Mouse (Mus musculus) hindbrain, embryonic 11.5 days (tissue): ENCODE measurements around the gene Klk1b8. TPM values are rescaled to one million over a fixed set of nuclear protein-coding genes. Genes with fewer than 3 reads are reported as not detected.
"Not testable (repeated sequence)": the region's sequence is repeated elsewhere in the genome, so short reads cannot be mapped to it uniquely, and the experiment has no call there.

ENCODE experiments used
- ATAC-seq: fragments of 200-750 bp; cut with Nextera tagmentation; 2 replicates; pipeline ENCODE4 v1.8.0; 2017; ENCODE audit warnings: mild to moderate bottlenecking, moderate TSS enrichment, moderate library complexity; ENCODE audit not compliant: low FRiP score
- DNase-seq: peaks from one replicate; pipeline ENCODE4 v3.0.0-alpha.2; 2015; ENCODE audit warnings: low spot score
- H3K27ac ChIP-seq: fragments of 300-500 bp; sonication (generic); 2 replicates; pipeline ENCODE4 v1.5.1; 2014; ENCODE audit warnings: mild to moderate bottlenecking, low read depth, low read length
- H3K27me3 ChIP-seq: fragments of 300-500 bp; sonication (generic); 2 replicates; pipeline ENCODE4 v1.6.1; 2014; ENCODE audit warnings: mild to moderate bottlenecking, low read length, moderate library complexity, mixed read lengths; ENCODE audit not compliant: control insufficient read depth, insufficient read depth
- H3K36me3 ChIP-seq: fragments of 300-500 bp; sonication (generic); 2 replicates; pipeline ENCODE4 v1.6.1; 2014; ENCODE audit warnings: mild to moderate bottlenecking, low read length, moderate library complexity, mixed read lengths; ENCODE audit not compliant: control insufficient read depth, insufficient read depth
- H3K4me1 ChIP-seq: fragments of 300-500 bp; sonication (generic); replicated peaks from 2 replicates; pipeline ENCODE4 v1.6.1; 2014; ENCODE audit warnings: low read length, mixed read lengths; ENCODE audit not compliant: control insufficient read depth, insufficient read depth
- H3K4me2 ChIP-seq: fragments of 300-500 bp; sonication (generic); replicated peaks from 2 replicates; pipeline ENCODE4 v1.6.1; 2014; ENCODE audit warnings: mild to moderate bottlenecking, low read depth, low read length
- H3K4me3 ChIP-seq: fragments of 300-500 bp; sonication (generic); 2 replicates; pipeline ENCODE4 v1.5.1; 2014; ENCODE audit warnings: low read depth, low read length
- H3K9ac ChIP-seq: fragments of 300-500 bp; sonication (generic); 2 replicates; pipeline ENCODE4 v1.6.1; 2014; ENCODE audit warnings: low read depth, low read length
- H3K9me3 ChIP-seq: fragments of 300-500 bp; sonication (generic); 2 replicates; pipeline ENCODE4 v1.6.1; 2016; ENCODE audit warnings: low read length; ENCODE audit not compliant: control insufficient read depth
- WGBS: fragments of 180-500 bp; shearing (Covaris S2); extraction: QIAGEN DNeasy Blood & Tissue Kit; methylation state at CpG from one replicate; pipeline ENCODE4 v1.1.7; 2014; 5-methylcytosine and 5-hydroxymethylcytosine counted together
- polyA plus RNA-seq: library from polyadenylated mRNA; unstranded; fragments of >200 nt; fragmentation: Nextera tagmentation; extraction: Ambion mirVana; gene quantifications from 2 replicates; pipeline ENCODE4 v1.2.1, GENCODE M21; 2014

Gene Klk1b8
- polyA plus RNA-seq, 1 experiment from 2014 or later = not detected

DNA sequence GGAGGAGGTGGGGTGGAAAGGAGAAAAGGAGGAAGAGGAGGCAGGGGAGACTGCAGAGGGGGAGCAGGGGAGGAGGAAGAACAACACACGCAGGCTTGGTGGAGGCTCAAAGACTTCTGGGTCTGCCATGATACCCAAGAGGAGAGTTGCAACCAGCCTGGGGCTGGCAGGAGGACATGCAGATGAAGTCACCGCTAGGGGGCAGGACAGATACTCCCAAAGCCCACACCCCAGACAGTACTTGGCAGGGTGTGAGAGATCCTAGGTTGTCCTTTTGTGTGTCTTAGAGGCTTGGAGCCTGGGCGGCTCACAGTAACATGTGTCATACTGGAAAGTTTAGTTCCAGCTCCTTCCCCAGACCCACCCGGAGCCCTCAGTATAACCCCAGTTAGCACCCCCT lies 21.9 kb upstream of the Klk1b8 start:
- no peaks in the 10 kb centered on the region for H3K36me3 ChIP-seq
- H3K27ac ChIP-seq = no peak overlapping the region
- no peak overlapping the region for H3K9ac ChIP-seq
- 43% methylated on average over 4 of the region's 4 CpGs for WGBS
- H3K4me3 ChIP-seq = no peak overlapping the region
- H3K27me3 ChIP-seq = no peaks in the 10 kb centered on the region
- DNase-seq = peak; percentile 32
- ATAC-seq = no peak
- H3K4me2 ChIP-seq = no peak overlapping the region
- H3K4me1 ChIP-seq = no peaks in the 10 kb centered on the region
- no peaks in the 10 kb centered on the region for H3K9me3 ChIP-seq

DNA sequence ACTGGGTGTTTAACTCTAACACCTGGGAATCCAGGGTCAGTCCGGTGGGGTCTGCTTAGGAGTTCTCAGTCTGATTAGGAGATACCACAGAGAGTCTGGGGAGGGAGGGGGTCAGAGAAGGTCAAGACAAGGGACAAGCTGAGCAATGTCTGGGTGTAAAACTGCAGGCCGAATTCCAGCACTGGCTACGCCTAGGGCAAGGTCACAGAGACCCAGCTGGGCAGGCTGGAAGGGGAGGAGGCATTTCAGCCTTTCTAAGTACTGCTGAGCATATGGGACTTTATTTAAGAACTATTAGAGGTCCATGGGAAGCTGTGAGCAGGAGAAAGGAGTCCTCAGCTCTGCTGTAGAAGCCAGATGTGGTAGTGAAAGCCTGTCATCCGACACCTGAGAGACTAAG lies 18.1 kb upstream of the Klk1b8 start:
- no peak for DNase-seq
- H3K9ac ChIP-seq = no peak overlapping the region
- no peaks in the 10 kb centered on the region for H3K27me3 ChIP-seq
- H3K36me3 ChIP-seq = no peaks in the 10 kb centered on the region
- no peak for ATAC-seq
- WGBS = 60% methylated on average over 4 of the region's 4 CpGs
- H3K4me3 ChIP-seq = no peak overlapping the region
- no peaks in the 10 kb centered on the region for H3K9me3 ChIP-seq
- no peaks in the 10 kb centered on the region for H3K4me1 ChIP-seq
- H3K4me2 ChIP-seq = no peak overlapping the region
- H3K27ac ChIP-seq = no peak overlapping the region

DNA sequence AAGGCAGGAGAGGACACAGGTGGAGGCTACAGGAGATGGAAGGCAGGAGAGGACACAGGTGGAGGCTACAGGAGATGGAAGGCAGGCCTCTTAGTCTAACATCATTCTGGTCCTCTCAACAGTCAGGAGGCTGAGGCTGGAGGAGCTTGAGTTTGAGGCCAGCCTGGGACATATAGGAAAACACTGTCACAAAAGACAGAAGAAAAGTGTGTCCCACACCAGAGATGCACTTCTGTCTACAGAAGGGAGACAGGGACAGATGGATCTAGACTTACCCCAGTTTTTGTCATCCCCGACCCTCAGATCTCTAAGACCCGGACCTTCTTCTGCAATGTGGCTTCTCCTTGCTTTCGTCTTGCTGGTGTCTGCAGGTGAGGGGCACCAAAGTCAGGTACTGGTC lies 17.0 kb upstream of the Klk1b8 start, which contains the start of gene Klk15:
Gene Klk15 (plus strand): TSS at position 301 of the 400 bp plus-strand sequence.
- H3K27ac ChIP-seq = no peak within 1 kb of the TSS
- H3K4me3 ChIP-seq = no peak within 1 kb of the TSS
- no peak within 1 kb of the TSS for H3K4me2 ChIP-seq
- H3K9me3 ChIP-seq = no peaks in the 10 kb centered on the region
- 90% methylated on average over 3 of the region's 3 CpGs for WGBS
- H3K27me3 ChIP-seq = no peaks in the 10 kb centered on the region
- H3K4me1 ChIP-seq = no peaks in the 10 kb centered on the region
- H3K9ac ChIP-seq = no peak within 1 kb of the TSS
- ATAC-seq (no peak), DNase-seq (no peak)
- H3K36me3 ChIP-seq = no peaks in the 10 kb centered on the region

DNA sequence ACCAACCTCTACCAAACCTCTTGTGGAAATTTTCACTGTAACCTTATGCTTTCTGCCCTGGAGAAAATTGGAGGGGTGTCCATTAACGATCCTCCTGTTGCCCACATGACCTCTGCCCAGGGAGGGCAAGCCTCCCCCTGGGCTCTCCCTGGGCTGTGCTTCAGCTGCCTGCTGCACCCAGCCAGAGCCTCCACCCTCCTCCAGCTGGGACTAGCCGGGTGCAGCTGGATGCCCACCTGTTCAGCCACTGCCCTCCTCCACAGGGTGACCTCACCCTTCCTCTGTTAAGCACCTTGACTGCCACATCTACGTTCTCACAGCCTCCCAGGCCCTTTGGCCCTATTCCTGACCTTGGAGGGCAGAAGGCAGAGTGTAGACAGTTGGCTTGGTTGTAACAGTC lies 15.7 kb upstream of the Klk1b8 start:
- Histone ChIP-seq H3K4me3 (no peak overlapping the region), H3K4me1 (no peaks in the 10 kb centered on the region), H3K27ac (no peak overlapping the region), H3K9ac (no peak overlapping the region), H3K9me3 (no peaks in the 10 kb centered on the region), H3K36me3 (no peaks in the 10 kb centered on the region), H3K27me3 (no peaks in the 10 kb centered on the region), H3K4me2 (no peak overlapping the region)
- no peak for DNase-seq
- no peak for ATAC-seq
- 68% methylated on average over 3 of the region's 3 CpGs for WGBS

DNA sequence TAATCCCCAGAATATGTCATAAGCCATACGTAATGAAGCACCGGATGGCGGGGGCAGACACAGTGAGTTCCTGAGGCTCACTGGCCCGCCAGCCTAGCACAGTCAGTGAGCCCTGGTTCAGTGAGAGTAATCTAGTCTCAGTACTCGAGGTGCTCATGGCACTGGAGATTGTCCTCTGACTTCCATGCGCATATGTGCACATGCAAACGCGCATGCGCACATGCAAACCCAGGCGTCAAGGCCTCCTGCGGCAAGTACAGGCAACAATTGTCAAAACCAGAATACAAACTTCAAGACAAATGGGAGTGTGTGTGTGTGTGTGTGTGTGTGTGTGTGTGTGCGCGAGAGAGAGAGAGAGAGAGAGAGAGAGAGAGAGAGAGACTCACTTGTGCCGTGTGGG lies 13.9 kb upstream of the Klk1b8 start:
- Histone ChIP-seq H3K27ac (no peak overlapping the region), H3K4me1 (no peaks in the 10 kb centered on the region), H3K9me3 (no peaks in the 10 kb centered on the region), H3K9ac (no peak overlapping the region), H3K27me3 (no peaks in the 10 kb centered on the region), H3K4me3 (no peak overlapping the region), H3K36me3 (no peaks in the 10 kb centered on the region), H3K4me2 (no peak overlapping the region)
- DNase-seq (no peak), ATAC-seq (no peak)
- 90% methylated on average over 14 of the region's 14 CpGs for WGBS

DNA sequence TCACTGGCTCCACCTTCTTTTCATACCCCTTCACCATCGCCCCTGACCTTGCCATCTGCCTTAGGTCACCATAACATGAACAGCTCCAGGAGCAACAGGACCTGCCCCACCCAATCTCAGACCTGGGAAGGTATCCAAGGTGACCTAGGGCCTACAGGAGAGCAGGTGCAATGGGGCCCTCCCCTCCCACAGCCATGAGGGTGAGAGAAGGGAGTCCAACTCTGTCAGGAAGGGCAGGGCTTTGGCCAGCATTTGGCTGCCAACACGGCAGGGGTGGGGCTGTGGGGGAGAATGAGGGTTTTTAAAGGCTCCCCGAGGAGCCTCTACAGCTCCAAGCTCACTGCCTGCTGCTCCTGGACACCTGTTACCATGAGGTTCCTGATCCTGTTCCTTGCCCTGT lies 8.2 kb upstream of the Klk1b8 start:
- not testable (repeated sequence) for H3K27me3 ChIP-seq, H3K9ac ChIP-seq, H3K27ac ChIP-seq, H3K4me1 ChIP-seq, H3K36me3 ChIP-seq, H3K4me3 ChIP-seq, H3K9me3 ChIP-seq, ATAC-seq, DNase-seq, H3K4me2 ChIP-seq
- 77% methylated on average over 3 of the region's 3 CpGs for WGBS

DNA sequence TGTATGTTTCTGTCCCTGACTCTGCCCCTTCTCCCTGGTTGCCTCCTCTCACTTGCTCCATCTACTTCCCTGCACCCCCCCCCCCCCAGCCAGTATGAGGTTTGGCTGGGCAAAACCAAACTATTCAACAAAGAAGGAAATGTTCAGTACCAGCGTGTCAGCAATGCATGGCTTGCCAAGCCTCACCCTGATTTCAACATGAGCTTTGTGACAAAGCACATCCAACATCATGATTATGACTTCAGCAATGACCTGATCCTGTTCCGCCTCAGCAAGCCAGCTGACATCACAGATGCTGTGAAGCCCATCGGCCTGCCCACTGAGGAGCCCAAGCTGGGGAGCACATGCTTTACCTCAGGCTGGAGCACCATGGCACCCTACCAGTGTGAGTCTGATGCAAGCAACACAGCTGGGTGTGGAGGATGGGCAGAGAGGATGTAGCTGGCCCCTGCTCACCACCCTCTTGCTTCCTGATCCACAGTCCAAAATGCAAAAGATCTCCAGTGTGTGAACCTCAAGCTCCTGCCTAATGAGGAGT lies 5.7 kb upstream of the Klk1b8 start:
- H3K27ac ChIP-seq = no peak overlapping the region
- no peaks in the 10 kb centered on the region for H3K27me3 ChIP-seq
- no peaks in the 10 kb centered on the region for H3K4me1 ChIP-seq
- H3K4me2 ChIP-seq = no peak overlapping the region
- ATAC-seq (no peak), DNase-seq (no peak)
- no peaks in the 10 kb centered on the region for H3K36me3 ChIP-seq
- no peaks in the 10 kb centered on the region for H3K9me3 ChIP-seq
- H3K9ac ChIP-seq = no peak overlapping the region
- no peak overlapping the region for H3K4me3 ChIP-seq
- WGBS = 86% methylated on average over 3 of the region's 3 CpGs

DNA sequence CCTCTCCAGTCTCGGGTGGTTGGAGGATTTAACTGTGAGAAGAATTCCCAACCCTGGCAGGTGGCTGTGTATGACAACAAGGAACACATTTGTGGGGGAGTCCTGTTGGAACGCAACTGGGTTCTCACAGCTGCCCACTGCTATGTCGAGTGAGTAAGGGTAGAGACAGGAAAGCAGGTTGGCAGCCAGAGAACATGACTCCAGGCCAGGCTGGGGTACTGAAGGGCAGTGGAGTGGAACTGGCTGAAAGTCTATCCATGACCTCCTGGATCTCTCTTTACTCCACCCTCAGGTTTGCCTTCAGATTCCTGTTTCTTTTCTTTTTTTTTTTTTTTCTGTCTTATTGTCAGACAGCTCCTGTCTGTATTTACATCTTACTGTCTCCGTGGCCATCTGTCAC lies 2.2 kb downstream of the Klk1b8 start:
- H3K9me3 ChIP-seq = no peaks in the 10 kb centered on the region
- no peak overlapping the region for H3K27ac ChIP-seq
- DNase-seq (no peak), ATAC-seq (no peak)
- no peak overlapping the region for H3K4me3 ChIP-seq
- no peak overlapping the region for H3K9ac ChIP-seq
- H3K36me3 ChIP-seq = no peaks in the 10 kb centered on the region
- no peaks in the 10 kb centered on the region for H3K4me1 ChIP-seq
- 56% methylated on average over 4 of the region's 4 CpGs for WGBS
- no peaks in the 10 kb centered on the region for H3K27me3 ChIP-seq
- no peak overlapping the region for H3K4me2 ChIP-seq

DNA sequence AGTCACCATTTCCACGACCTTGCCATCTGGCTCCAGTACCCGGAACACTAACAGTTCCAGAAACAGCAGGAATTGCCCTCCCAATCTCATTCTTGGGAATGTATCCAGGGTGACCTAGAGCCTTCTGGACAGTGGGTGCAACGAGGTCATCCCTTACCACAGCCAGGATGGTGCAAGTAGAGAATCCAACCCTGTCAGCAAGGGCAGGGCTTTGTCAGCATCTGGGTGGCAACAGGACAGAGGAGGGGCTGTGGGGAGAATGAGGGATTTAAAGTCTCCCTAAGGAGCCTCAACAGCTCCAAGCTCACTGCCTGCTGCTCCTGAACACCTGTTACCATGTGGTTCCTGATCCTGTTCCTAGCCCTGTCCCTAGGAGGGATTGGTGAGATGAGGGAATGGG lies 16.0 kb downstream of the Klk1b8 start, which contains the start of gene Klk1b1:
Gene Klk1b1 (plus strand): TSS at position 301 of the 400 bp plus-strand sequence.
- DNase-seq (no peak), ATAC-seq (no peak)
- WGBS = 65% methylated on average over 3 of the region's 3 CpGs
- no peak within 1 kb of the TSS for H3K9ac ChIP-seq
- no peak within 1 kb of the TSS for H3K4me3 ChIP-seq
- H3K27ac ChIP-seq = no peak within 1 kb of the TSS
- H3K4me1 ChIP-seq = no peaks in the 10 kb centered on the region
- no peaks in the 10 kb centered on the region for H3K36me3 ChIP-seq
- no peaks in the 10 kb centered on the region for H3K9me3 ChIP-seq
- H3K27me3 ChIP-seq = no peaks in the 10 kb centered on the region
- no peak within 1 kb of the TSS for H3K4me2 ChIP-seq
